Comparison of ENCODE assay signal across 9 mouse cellular contexts in genomic region chr11:116826550-116827504, GRCm38 (mm10). TPM values are rescaled to one million over a fixed set of nuclear protein-coding genes. Genes with fewer than 3 reads are reported as not detected.
DNase-seq lines count a peak whose midpoint lies in the region; ATAC-seq and TF ChIP-seq lines count a peak whose summit lies in the region.
"Had no signal": no experiment of that assay in that cellular context is flagged by ENCODE, and none has a peak within 500 bp of the region (broad histone marks: within the 10 kb centered on the region; RNA-seq: fewer than 3 reads in every experiment).

No protein-coding gene starts in this region.

- WGBS in heart, embryonic 14.5 days = 37% methylated on average over 17 of the region's 17 CpGs
- WGBS in hindbrain, postnatal 0 days = 10% methylated on average over 17 of the region's 17 CpGs
- 20% methylated on average over 17 of the region's 17 CpGs for WGBS in neural tube, embryonic 11.5 days

- 0 out of 2 replicates have a peak, but pooled peaks have one; percentile 0 for ATAC-seq in heart, embryonic 14.5 days (ENCODE audit: insufficient number of reproducible peaks, insufficient read depth, low FRiP score, low read depth)
- peak; percentile 33 for ATAC-seq in hindbrain, postnatal 0 days
- peak; percentile 54 for ATAC-seq in neural tube, embryonic 11.5 days (ENCODE audit: insufficient read depth, low FRiP score, low TSS enrichment)
- ATAC-seq in activated CD4-positive, CD25-positive, alpha-beta regulatory T cell, adult 4 months = no peak

- no peaks in the 10 kb centered on the region for H3K9me3 ChIP-seq in heart, embryonic 14.5 days (ENCODE audit: control insufficient read depth, low read length)
- no peaks in the 10 kb centered on the region for H3K9me3 ChIP-seq in hindbrain, postnatal 0 days (ENCODE audit: low read length)
- H3K9me3 ChIP-seq in neural tube, embryonic 11.5 days (ENCODE audit: control insufficient read depth, low read length) = no peaks in the 10 kb centered on the region

- no peak for DNase-seq in heart, adult 9 months (ENCODE audit: low spot score in 2 of 2)
- peak; percentile 56 for DNase-seq in embryo, embryonic 11 days
- DNase-seq in hindbrain, postnatal 0 days (ENCODE audit: low spot score) = peak; percentile 57
- peak; percentile 69 for DNase-seq in neural tube, embryonic 11.5 days (ENCODE audit: low spot score)
- DNase-seq in adrenal gland, postnatal 4 days (ENCODE audit: low spot score in 2 of 2) = no peak
- no peak for DNase-seq in ovary, postnatal 36 days (ENCODE audit: low spot score)

- H3K9ac ChIP-seq in heart, embryonic 14.5 days (ENCODE audit: low read length) = peak overlapping the region; percentile 90
- peak overlapping the region; percentile 69 for H3K9ac ChIP-seq in hindbrain, postnatal 0 days (replicated peaks; ENCODE audit: low read length)
- H3K9ac ChIP-seq in neural tube, embryonic 11.5 days (ENCODE audit: low read length) = peak overlapping the region; percentile 93

- peak overlapping the region in 1 of 2 experiments; percentile 73; a peak in 2 of 4 replicates for H3K27ac ChIP-seq in heart, embryonic 14.5 days (replicated peaks in 1 of 2; ENCODE audit: control insufficient read depth in 1 of 2, insufficient read depth in 1 of 2, low read depth in 2 of 2, low read length in 2 of 2)
- H3K27ac ChIP-seq in hindbrain, postnatal 0 days = peak overlapping the region; percentile 76; the same call in 1 of the 2 replicates
- peak overlapping the region; percentile 88 for H3K27ac ChIP-seq in neural tube, embryonic 11.5 days (ENCODE audit: low read depth, low read length)

- H3K36me3 ChIP-seq in heart, embryonic 14.5 days (ENCODE audit: control insufficient read depth, insufficient read depth, low read length) = peaks cover 9% of the 10 kb centered on the region; the same call in 1 of the 2 replicates
- H3K36me3 ChIP-seq in hindbrain, postnatal 0 days (ENCODE audit: insufficient read depth, low read length) = no peaks in the 10 kb centered on the region
- no peaks in the 10 kb centered on the region for H3K36me3 ChIP-seq in neural tube, embryonic 11.5 days (ENCODE audit: control insufficient read depth, insufficient read depth, low read length)

- peak overlapping the region; percentile 60 to 67 for H3K4me3 ChIP-seq in heart, embryonic 14.5 days (ENCODE audit: control insufficient read depth in 1 of 2, insufficient read depth in 1 of 2, low read depth in 1 of 2, low read length in 2 of 2)
- H3K4me3 ChIP-seq in hindbrain, postnatal 0 days (ENCODE audit: low read length) = peak overlapping the region; percentile 68
- H3K4me3 ChIP-seq in neural tube, embryonic 11.5 days (ENCODE audit: low read depth, low read length) = peak overlapping the region; percentile 86

- no peak for TF ChIP-seq CTCF in hindbrain, postnatal 0 days (IDR thresholded peaks at IDR 0.05; ENCODE audit: low read depth)

- peak overlapping the region; percentile 77 for H3K4me2 ChIP-seq in heart, embryonic 14.5 days (ENCODE audit: low read length)
- H3K4me2 ChIP-seq in hindbrain, postnatal 0 days (ENCODE audit: low read depth, low read length) = peak overlapping the region; percentile 80
- H3K4me2 ChIP-seq in neural tube, embryonic 11.5 days (ENCODE audit: low read depth) = peak overlapping the region; percentile 90

- no peaks in the 10 kb centered on the region for H3K27me3 ChIP-seq in heart, embryonic 14.5 days (ENCODE audit: control insufficient read depth, insufficient read depth, low read length)
- H3K27me3 ChIP-seq in hindbrain, postnatal 0 days (ENCODE audit: insufficient read depth, low read length) = no peaks in the 10 kb centered on the region
- no peaks in the 10 kb centered on the region for H3K27me3 ChIP-seq in neural tube, embryonic 11.5 days (ENCODE audit: control insufficient read depth, insufficient read depth, low read length)
- H3K27me3 ChIP-seq: Patski had no signal

- H3K4me1 ChIP-seq in heart, embryonic 14.5 days (ENCODE audit: control insufficient read depth in 2 of 2, insufficient read depth in 2 of 2, low read length in 2 of 2) = peaks cover 23 to 40% of the 10 kb centered on the region in 2 experiments
- H3K4me1 ChIP-seq in hindbrain, postnatal 0 days (ENCODE audit: insufficient read depth, low read length) = peaks cover 16% of the 10 kb centered on the region
- H3K4me1 ChIP-seq in neural tube, embryonic 11.5 days (ENCODE audit: control insufficient read depth, insufficient read depth, low read length) = peaks cover 27% of the 10 kb centered on the region

RNA-seq across cellular contexts. Expression of gene Mxra7, which starts 1.0 kb away (rescaled TPM):
- polyA plus RNA-seq in heart, embryonic 14.5 days (2014; fragmentation: Nextera tagmentation; extraction: Ambion mirVana) = 15.0 and 16.7 TPM in 2 replicates
- total RNA-seq in hindbrain, postnatal 0 days (2014; rRNA removed) = 36.6 and 38.3 TPM in 2 replicates
- 41.9 and 50.2 TPM in 2 replicates for polyA plus RNA-seq in hindbrain, postnatal 0 days (2015; fragmentation: Nextera tagmentation; extraction: Ambion mirVana)
- 46.0 and 51.1 TPM in 2 replicates for polyA plus RNA-seq in neural tube, embryonic 11.5 days (2014; fragmentation: Nextera tagmentation; extraction: Ambion mirVana)
- 10 to 100 TPM; 53.5 to 64.9 TPM for total RNA-seq in adrenal gland, postnatal 4 days (2021)
- polyA plus RNA-seq in activated CD4-positive, CD25-positive, alpha-beta regulatory T cell, adult 4 months (2017; shearing (Covaris generic)) = not detected

RNA-seq across cellular contexts. Expression of gene Mettl23, which starts 16.3 kb away (rescaled TPM):
- polyA plus RNA-seq in heart, embryonic 14.5 days (2014; fragmentation: Nextera tagmentation; extraction: Ambion mirVana) = 70.9 and 79.2 TPM in 2 replicates
- 30.1 and 43.2 TPM in 2 replicates for total RNA-seq in hindbrain, postnatal 0 days (2014; rRNA removed)
- polyA plus RNA-seq in hindbrain, postnatal 0 days (2015; fragmentation: Nextera tagmentation; extraction: Ambion mirVana) = 50.8 and 54.4 TPM in 2 replicates
- 61.2 and 63.6 TPM in 2 replicates for polyA plus RNA-seq in neural tube, embryonic 11.5 days (2014; fragmentation: Nextera tagmentation; extraction: Ambion mirVana)
- total RNA-seq in adrenal gland, postnatal 4 days (2021) = 10 to 100 TPM; 34.1 to 34.2 TPM
- polyA plus RNA-seq in activated CD4-positive, CD25-positive, alpha-beta regulatory T cell, adult 4 months (2017; shearing (Covaris generic)) = 100 to 1,000 TPM; 105 to 149 TPM

RNA-seq across cellular contexts. Expression of gene Jmjd6, which starts 16.4 kb away (rescaled TPM):
- 59.0 and 63.7 TPM in 2 replicates for polyA plus RNA-seq in heart, embryonic 14.5 days (2014; fragmentation: Nextera tagmentation; extraction: Ambion mirVana)
- total RNA-seq in hindbrain, postnatal 0 days (2014; rRNA removed) = 31.9 and 37.5 TPM in 2 replicates
- 48.1 and 48.6 TPM in 2 replicates for polyA plus RNA-seq in hindbrain, postnatal 0 days (2015; fragmentation: Nextera tagmentation; extraction: Ambion mirVana)
- polyA plus RNA-seq in neural tube, embryonic 11.5 days (2014; fragmentation: Nextera tagmentation; extraction: Ambion mirVana) = 86.0 and 88.4 TPM in 2 replicates
- total RNA-seq in adrenal gland, postnatal 4 days (2021) = 10 to 100 TPM; 38.6 to 39.2 TPM
- polyA plus RNA-seq in activated CD4-positive, CD25-positive, alpha-beta regulatory T cell, adult 4 months (2017; shearing (Covaris generic)) = 10 to 100 TPM; 50.0 to 55.7 TPM

RNA-seq across cellular contexts. Expression of gene Mfsd11, which starts 25.4 kb away (rescaled TPM):
- 31.9 and 39.7 TPM in 2 replicates for polyA plus RNA-seq in heart, embryonic 14.5 days (2014; fragmentation: Nextera tagmentation; extraction: Ambion mirVana)
- total RNA-seq in hindbrain, postnatal 0 days (2014; rRNA removed) = 38.7 and 45.6 TPM in 2 replicates
- 56.8 and 62.8 TPM in 2 replicates for polyA plus RNA-seq in hindbrain, postnatal 0 days (2015; fragmentation: Nextera tagmentation; extraction: Ambion mirVana)
- polyA plus RNA-seq in neural tube, embryonic 11.5 days (2014; fragmentation: Nextera tagmentation; extraction: Ambion mirVana) = 33.2 and 41.1 TPM in 2 replicates
- 10 to 100 TPM; 40.9 to 43.9 TPM for total RNA-seq in adrenal gland, postnatal 4 days (2021)
- polyA plus RNA-seq in activated CD4-positive, CD25-positive, alpha-beta regulatory T cell, adult 4 months (2017; shearing (Covaris generic)) = 10 to 100 TPM; 18.9 to 21.1 TPM

RNA-seq across cellular contexts. Expression of gene Srsf2, which starts 26.1 kb away (rescaled TPM):
- 566 and 569 TPM in 2 replicates for polyA plus RNA-seq in heart, embryonic 14.5 days (2014; fragmentation: Nextera tagmentation; extraction: Ambion mirVana)
- 228 and 253 TPM in 2 replicates for total RNA-seq in hindbrain, postnatal 0 days (2014; rRNA removed)
- polyA plus RNA-seq in hindbrain, postnatal 0 days (2015; fragmentation: Nextera tagmentation; extraction: Ambion mirVana) = 454 and 491 TPM in 2 replicates
- polyA plus RNA-seq in neural tube, embryonic 11.5 days (2014; fragmentation: Nextera tagmentation; extraction: Ambion mirVana) = 917 and 938 TPM in 2 replicates
- 100 to 1,000 TPM; 336 to 337 TPM for total RNA-seq in adrenal gland, postnatal 4 days (2021)
- 100 to 1,000 TPM; 256 to 305 TPM for polyA plus RNA-seq in activated CD4-positive, CD25-positive, alpha-beta regulatory T cell, adult 4 months (2017; shearing (Covaris generic))

Comparison
In these comparisons a context has a peak if more than half of its experiments do, and no peak if none do; other contexts are left out.
1. DNase-seq: peak in embryo, embryonic 11 days (single experiment), hindbrain, postnatal 0 days (single experiment) and neural tube, embryonic 11.5 days (single experiment); none in heart, adult 9 months (0 of 2), adrenal gland, postnatal 4 days (0 of 2) and ovary, postnatal 36 days (single experiment).
2. RNA of gene Mxra7, which starts 1.0 kb away (polyA plus RNA-seq): 46.0 to 51.1 TPM in neural tube, embryonic 11.5 days, 41.9 to 50.2 TPM in hindbrain, postnatal 0 days and 15.0 to 16.7 TPM in heart, embryonic 14.5 days; not detected in activated CD4-positive, CD25-positive, alpha-beta regulatory T cell, adult 4 months; every median in the first group is over 10 times any median in the second.
3. Peak in every context shown above with its lines, with median percentiles within 50 percentile points of each other: H3K4me2 ChIP-seq, H3K4me3 ChIP-seq and H3K9ac ChIP-seq.